Mouse (Mus musculus): Measurements from ENCODE around the gene Clp1.
A peak's percentile ranks its signal among the peaks of the same experiment; 100 is the strongest.

DNA sequence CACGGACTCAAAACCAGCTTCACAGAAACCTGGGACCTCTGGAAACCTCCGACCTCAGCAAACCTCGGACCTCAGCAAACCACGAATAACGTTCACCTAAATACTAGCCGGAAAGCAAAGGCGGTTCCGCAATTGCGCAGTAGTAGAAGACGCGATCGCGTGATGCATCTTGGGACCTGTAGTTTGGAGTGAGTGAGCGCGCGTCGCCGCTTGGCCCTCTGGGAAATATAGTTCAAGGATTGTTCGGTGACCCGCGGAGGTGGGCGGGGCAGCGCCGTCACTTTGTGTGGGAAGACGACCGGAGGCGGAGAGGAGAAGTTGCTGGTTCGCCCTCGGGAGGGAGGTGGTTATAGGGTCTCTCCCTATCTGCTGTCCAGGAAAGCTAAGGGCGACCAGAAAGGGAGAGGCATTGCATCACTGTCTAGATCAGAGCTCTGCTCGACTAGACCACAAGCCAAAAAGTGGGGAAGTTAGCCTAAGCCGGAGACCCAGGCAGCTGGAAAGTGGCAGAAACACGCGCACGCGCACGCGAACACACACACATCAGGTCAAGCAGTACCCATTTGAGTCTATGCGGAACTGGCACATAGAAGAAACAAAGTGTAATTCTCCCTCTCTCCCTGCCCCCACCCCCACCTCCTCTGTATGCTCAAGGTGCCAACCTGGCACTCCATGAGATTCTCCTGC, at the start of gene Clp1:
- no peak for TF ChIP-seq MEF2A (IDR thresholded peaks at IDR 0.05; ENCODE audit: extremely low read depth, insufficient replicate concordance, low read depth, low read length, poor library complexity, severe bottlenecking)
- peak; percentile 69 to 98; a peak in 3 of 4 replicates for TF ChIP-seq POLR2A (IDR thresholded peaks at IDR 0.05; ENCODE audit: control insufficient read depth in 1 of 2, insufficient read depth in 1 of 2, low read depth in 1 of 2, low read length in 2 of 2, poor library complexity in 1 of 2)
- peak; percentile 58; the same call in 1 of the 2 replicates for TF ChIP-seq TCF12 (IDR thresholded peaks at IDR 0.05; ENCODE audit: low read depth, low read length)
- peak in 1 of 2 experiments; percentile 30; a peak in 1 of 4 replicates for TF ChIP-seq EP300 (IDR thresholded peaks at IDR 0.05; ENCODE audit: low read depth in 1 of 2, low read length in 2 of 2)
- no peak for TF ChIP-seq RCOR1 (IDR thresholded peaks at IDR 0.05; ENCODE audit: low read depth, low read length)
- TF ChIP-seq E2F4 (IDR thresholded peaks at IDR 0.05; ENCODE audit: borderline replicate concordance, low read depth, low read length): no peak
- TF ChIP-seq CHD1 (IDR thresholded peaks at IDR 0.05; ENCODE audit: low read depth, low read length): no peak
- no peak for TF ChIP-seq BHLHE40 (IDR thresholded peaks at IDR 0.05; ENCODE audit: borderline replicate concordance, low read depth, low read length)
- peak; percentile 99 for TF ChIP-seq SIN3A (IDR thresholded peaks at IDR 0.05; ENCODE audit: low read length)
- peak; percentile 86 for TF ChIP-seq CHD2 (IDR thresholded peaks at IDR 0.05; ENCODE audit: low read length)
- no peak for TF ChIP-seq CTCF (IDR thresholded peaks at IDR 0.05 in 2 of 3, conservative IDR thresholded peaks at IDR 0.05 in 1 of 3; ENCODE audit: control insufficient read depth in 1 of 3, insufficient read depth in 1 of 3, low read depth in 2 of 3, low read length in 3 of 3, poor library complexity in 1 of 3, severe bottlenecking in 1 of 3)
- TF ChIP-seq POLR2AphosphoS2 (IDR thresholded peaks at IDR 0.05; ENCODE audit: low read length): peak; percentile 96
- peak; percentile 72 for TF ChIP-seq USF1 (IDR thresholded peaks at IDR 0.05; ENCODE audit: low read depth, low read length)
